Mouse (Mus musculus): ENCODE results near the gene BC004004. TPM values are rescaled to one million over a fixed set of nuclear protein-coding genes. Genes with fewer than 3 reads are reported as not detected.

BC004004 gene
- total and polyA plus RNA-seq, 3 experiments: 81.8 to 86.3 TPM; not detected in 1

DNA sequence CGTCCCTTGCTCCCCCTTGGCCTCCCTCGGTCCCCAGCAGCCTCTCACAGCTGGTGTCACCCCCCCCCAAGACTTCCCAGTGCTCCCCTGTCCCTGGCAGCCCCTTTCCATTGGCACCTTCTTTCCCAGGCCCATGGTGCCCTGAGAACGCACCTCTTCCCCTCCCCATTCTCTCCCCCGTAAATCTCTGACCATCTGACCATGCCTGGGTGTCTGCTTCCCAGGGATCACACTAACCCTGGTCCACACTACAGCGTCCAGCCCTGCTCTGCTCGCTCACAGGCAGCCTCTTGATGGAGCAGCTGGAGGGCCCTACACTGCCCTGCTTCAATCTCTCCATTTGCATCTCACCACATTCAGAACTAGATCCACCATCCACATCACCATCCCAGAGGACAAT, 12.1 kb upstream of the BC004004 start:
- no peak for TF ChIP-seq ZNF384 (IDR thresholded peaks at IDR 0.05; ENCODE audit: low read depth, low read length)
- no peak for TF ChIP-seq RCOR1 (IDR thresholded peaks at IDR 0.05; ENCODE audit: low read depth, low read length)
- TF ChIP-seq BHLHE40 (IDR thresholded peaks at IDR 0.05; ENCODE audit: borderline replicate concordance, low read depth, low read length): no peak
- no peak for TF ChIP-seq SIN3A (IDR thresholded peaks at IDR 0.05; ENCODE audit: low read length)
- no peak for TF ChIP-seq ELF1 (IDR thresholded peaks at IDR 0.05; ENCODE audit: low read depth, low read length)
- no peak for TF ChIP-seq POLR2AphosphoS2 (IDR thresholded peaks at IDR 0.05; ENCODE audit: low read length)
- TF ChIP-seq POLR2A (IDR thresholded peaks at IDR 0.05; ENCODE audit: control insufficient read depth in 1 of 2, insufficient read depth in 1 of 2, low read depth in 1 of 2, low read length in 2 of 2, poor library complexity in 1 of 2): no peak
- no peak for TF ChIP-seq CHD2 (IDR thresholded peaks at IDR 0.05; ENCODE audit: low read length)
- no peak for TF ChIP-seq USF1 (IDR thresholded peaks at IDR 0.05; ENCODE audit: low read depth, low read length)
- no peak for TF ChIP-seq NELFE (IDR thresholded peaks at IDR 0.05; ENCODE audit: low read depth, low read length)
- no peak for TF ChIP-seq GABPA (IDR thresholded peaks at IDR 0.05; ENCODE audit: low read depth, low read length)
- no peak for TF ChIP-seq MEF2A (IDR thresholded peaks at IDR 0.05; ENCODE audit: extremely low read depth, insufficient replicate concordance, low read depth, low read length, poor library complexity, severe bottlenecking)
- no peak for TF ChIP-seq JUND (IDR thresholded peaks at IDR 0.05; ENCODE audit: low read depth, low read length)
- TF ChIP-seq CHD1 (IDR thresholded peaks at IDR 0.05; ENCODE audit: low read depth, low read length): no peak
- no peak for TF ChIP-seq MYB (IDR thresholded peaks at IDR 0.05; ENCODE audit: low read depth, low read length)
- Histone ChIP-seq H3K9ac (ENCODE audit: control insufficient read depth, low read depth, low read length, poor library complexity, severe bottlenecking) (no peak overlapping the region), H3K4me1 (ENCODE audit: control insufficient read depth in 1 of 2, insufficient read depth in 2 of 2, low read length in 2 of 2) (peaks cover 0 to 8% of the 10 kb centered on the region in 2 experiments; a peak in 2 of 4 replicates), H3K79me2 (ENCODE audit: control insufficient read depth, insufficient read depth, low read length, poor library complexity) (peaks cover 37% of the 10 kb centered on the region), H3K9me3 (replicated peaks; ENCODE audit: insufficient read depth, low read length) (no peaks in the 10 kb centered on the region), H3K4me3 (ENCODE audit: control insufficient read depth in 1 of 2, insufficient read depth in 1 of 2, low read depth in 2 of 2, low read length in 2 of 2) (no peak overlapping the region), H3K36me3 (ENCODE audit: control insufficient read depth in 1 of 2, insufficient read depth in 2 of 2, low read length in 2 of 2) (peaks cover 4 to 7% of the 10 kb centered on the region in 2 experiments), H3K27ac (ENCODE audit: control insufficient read depth, low read depth, low read length) (no peak overlapping the region), H3K27me3 (ENCODE audit: control insufficient read depth in 1 of 2, insufficient read depth in 2 of 2, low read length in 2 of 2) (no peaks in the 10 kb centered on the region)
- no peak for DNase-seq (ENCODE audit: low read depth, low spot score)

- Histone ChIP-seq H3K27ac (ENCODE audit: control insufficient read depth, low read depth, low read length) (no peak overlapping the region), H3K79me2 (ENCODE audit: control insufficient read depth, insufficient read depth, low read length, poor library complexity) (peaks cover 42% of the 10 kb centered on the region), H3K9ac (ENCODE audit: control insufficient read depth, low read depth, low read length, poor library complexity, severe bottlenecking) (no peak overlapping the region), H3K4me3 (ENCODE audit: control insufficient read depth in 1 of 2, insufficient read depth in 1 of 2, low read depth in 2 of 2, low read length in 2 of 2) (no peak overlapping the region), H3K27me3 (ENCODE audit: control insufficient read depth in 1 of 2, insufficient read depth in 2 of 2, low read length in 2 of 2) (no peaks in the 10 kb centered on the region), H3K36me3 (ENCODE audit: control insufficient read depth in 1 of 2, insufficient read depth in 2 of 2, low read length in 2 of 2) (peaks cover 6 to 7% of the 10 kb centered on the region in 2 experiments), H3K4me1 (ENCODE audit: control insufficient read depth in 1 of 2, insufficient read depth in 2 of 2, low read length in 2 of 2) (peaks cover 0 to 14% of the 10 kb centered on the region in 2 experiments; a peak in 2 of 4 replicates), H3K9me3 (replicated peaks; ENCODE audit: insufficient read depth, low read length) (no peaks in the 10 kb centered on the region)
- TF ChIP-seq RCOR1 (IDR thresholded peaks at IDR 0.05; ENCODE audit: low read depth, low read length) (no peak), CHD1 (IDR thresholded peaks at IDR 0.05; ENCODE audit: low read depth, low read length) (no peak), MYC (IDR thresholded peaks at IDR 0.05; ENCODE audit: low read depth, low read length) (no peak), ETS1 (IDR thresholded peaks at IDR 0.05; ENCODE audit: low read depth, low read length) (no peak), MAFK (IDR thresholded peaks at IDR 0.05; ENCODE audit: borderline replicate concordance, low read depth, low read length) (no peak)
- no peak for DNase-seq (ENCODE audit: low read depth, low spot score)
Measured at GRCm38 (mm10) chr17:29257001-29257511, 11.5 kb upstream of the BC004004 start.

Measured in MEL (cell line).